Comparison of ENCODE assay signal across 15 mouse cellular contexts in the genomic region with DNA sequence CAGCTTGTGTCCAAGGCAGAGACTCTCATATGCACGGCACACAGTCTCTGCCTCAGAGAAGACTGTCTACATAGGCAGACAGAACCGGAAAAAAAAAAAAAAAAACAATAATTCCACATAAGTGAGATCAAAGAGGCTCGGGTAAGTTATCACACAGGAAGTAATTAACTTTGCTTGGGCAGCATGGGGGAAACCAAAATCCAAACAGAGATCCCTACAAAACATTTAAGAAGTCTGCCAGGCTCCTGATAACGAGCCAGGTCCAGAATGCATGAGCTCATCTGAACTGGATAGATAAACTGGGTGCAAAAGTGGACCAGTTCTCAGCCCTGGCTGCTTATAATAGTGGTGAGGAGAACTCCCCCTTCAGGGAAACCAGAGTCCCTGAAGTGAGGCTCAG.
DNase-seq lines count a peak whose midpoint lies in the region; ATAC-seq and TF ChIP-seq lines count a peak whose summit lies in the region.
"Had no signal": no experiment of that assay in that cellular context is flagged by ENCODE, and none has a peak within 500 bp of the region (broad histone marks: within the 10 kb centered on the region; RNA-seq: fewer than 3 reads in every experiment).

No protein-coding gene starts in this region.

- no peak for TF ChIP-seq CTCF in MEL (IDR thresholded peaks at IDR 0.05 in 2 of 3, conservative IDR thresholded peaks at IDR 0.05 in 1 of 3; ENCODE audit: control insufficient read depth in 1 of 3, insufficient read depth in 1 of 3, low read depth in 2 of 3, low read length in 3 of 3, poor library complexity in 1 of 3, severe bottlenecking in 1 of 3)
- TF ChIP-seq CTCF in heart, postnatal 0 days (IDR thresholded peaks at IDR 0.05; ENCODE audit: low read depth): no peak

- ATAC-seq in heart, embryonic 15.5 days (replicated peaks; ENCODE audit: insufficient number of reproducible peaks, insufficient read depth, low FRiP score, low read depth): peak; percentile 70
- ATAC-seq in heart, postnatal 0 days (ENCODE audit: insufficient read depth, low read depth): peak; percentile 11; the same call in 1 of the 2 replicates
- ATAC-seq in forebrain, embryonic 14.5 days: no peak
- ATAC-seq in granulocyte monocyte progenitor cell, adult 5-6 weeks (replicated peaks; ENCODE audit: poor library complexity, severe bottlenecking): no peak
- ATAC-seq: forebrain, embryonic 16.5 days; midbrain, embryonic 13.5 days had no signal

- peaks cover 20% of the 10 kb centered on the region for H3K4me1 ChIP-seq in heart, embryonic 15.5 days (replicated peaks)
- H3K4me1 ChIP-seq in MEL (ENCODE audit: control insufficient read depth in 1 of 2, insufficient read depth in 2 of 2, low read length in 2 of 2): peaks cover 0 to 8% of the 10 kb centered on the region in 2 experiments; a peak in 2 of 4 replicates
- H3K4me1 ChIP-seq in heart, postnatal 0 days (ENCODE audit: control insufficient read depth, insufficient read depth): peaks cover 17% of the 10 kb centered on the region; the same call in 1 of the 2 replicates
- H3K4me1 ChIP-seq in forebrain, embryonic 14.5 days (ENCODE audit: control insufficient read depth, insufficient read depth, low read length): peaks cover 4% of the 10 kb centered on the region; the same call in 1 of the 2 replicates
- H3K4me1 ChIP-seq: neural tube, embryonic 12.5 days had no signal

- no peak overlapping the region for H3K27ac ChIP-seq in heart, embryonic 15.5 days
- H3K27ac ChIP-seq in MEL (ENCODE audit: control insufficient read depth, low read depth, low read length): no peak overlapping the region
- no peak overlapping the region for H3K27ac ChIP-seq in heart, postnatal 0 days (ENCODE audit: low read depth)
- no peak overlapping the region for H3K27ac ChIP-seq in forebrain, embryonic 14.5 days (ENCODE audit: low read depth, low read length)
- H3K27ac ChIP-seq: hindbrain, embryonic 13.5 days; midbrain, embryonic 13.5 days; neural tube, embryonic 12.5 days had no signal

- no peak overlapping the region for H3K9ac ChIP-seq in heart, embryonic 15.5 days
- no peak overlapping the region for H3K9ac ChIP-seq in MEL (ENCODE audit: control insufficient read depth, low read depth, low read length, poor library complexity, severe bottlenecking)
- H3K9ac ChIP-seq in heart, postnatal 0 days (replicated peaks; ENCODE audit: low read depth, low read length): no peak overlapping the region
- H3K9ac ChIP-seq in forebrain, embryonic 14.5 days (ENCODE audit: low read length): no peak overlapping the region
- H3K9ac ChIP-seq: hindbrain, embryonic 13.5 days; midbrain, embryonic 13.5 days; neural tube, embryonic 12.5 days had no signal

- H3K36me3 ChIP-seq in heart, embryonic 15.5 days: no peaks in the 10 kb centered on the region
- H3K36me3 ChIP-seq in MEL (ENCODE audit: control insufficient read depth in 1 of 2, insufficient read depth in 2 of 2, low read length in 2 of 2): peaks cover 0 to 8% of the 10 kb centered on the region in 2 experiments; a peak in 2 of 4 replicates
- H3K36me3 ChIP-seq in heart, postnatal 0 days (replicated peaks; ENCODE audit: control insufficient read depth, insufficient read depth, low read length): no peaks in the 10 kb centered on the region
- no peaks in the 10 kb centered on the region for H3K36me3 ChIP-seq in forebrain, embryonic 14.5 days (ENCODE audit: control insufficient read depth, insufficient read depth, low read length)
- H3K36me3 ChIP-seq: hindbrain, embryonic 13.5 days; midbrain, embryonic 13.5 days; neural tube, embryonic 12.5 days had no signal

- no peaks in the 10 kb centered on the region for H3K79me2 ChIP-seq in MEL (ENCODE audit: control insufficient read depth, insufficient read depth, low read length, poor library complexity)

- H3K4me2 ChIP-seq in heart, embryonic 15.5 days: no peak overlapping the region
- H3K4me2 ChIP-seq in heart, postnatal 0 days (ENCODE audit: low read depth, low read length): no peak overlapping the region
- H3K4me2 ChIP-seq in forebrain, embryonic 14.5 days (ENCODE audit: low read length): no peak overlapping the region
- H3K4me2 ChIP-seq: hindbrain, embryonic 13.5 days; liver, embryonic 11.5 days; midbrain, embryonic 13.5 days; neural tube, embryonic 12.5 days had no signal

- no peak overlapping the region for H3K4me3 ChIP-seq in heart, embryonic 15.5 days
- H3K4me3 ChIP-seq in MEL (ENCODE audit: control insufficient read depth in 1 of 2, insufficient read depth in 1 of 2, low read depth in 2 of 2, low read length in 2 of 2): no peak overlapping the region
- H3K4me3 ChIP-seq in heart, postnatal 0 days (ENCODE audit: low read depth, low read length): no peak overlapping the region
- H3K4me3 ChIP-seq in forebrain, embryonic 14.5 days (ENCODE audit: low read depth, low read length): no peak overlapping the region
- H3K4me3 ChIP-seq: hindbrain, embryonic 13.5 days; midbrain, embryonic 13.5 days; neural tube, embryonic 12.5 days had no signal

- 11% methylated on average over 4 of the region's 4 CpGs for WGBS in heart, embryonic 15.5 days
- 6% methylated on average over 4 of the region's 4 CpGs for WGBS in heart, postnatal 0 days
- WGBS in forebrain, embryonic 14.5 days: 37% methylated on average over 4 of the region's 4 CpGs

- TF ChIP-seq POLR2A in MEL (IDR thresholded peaks at IDR 0.05; ENCODE audit: control insufficient read depth in 1 of 2, insufficient read depth in 1 of 2, low read depth in 1 of 2, low read length in 2 of 2, poor library complexity in 1 of 2): no peak

- H3K9me3 ChIP-seq in heart, embryonic 15.5 days (replicated peaks): no peaks in the 10 kb centered on the region
- no peaks in the 10 kb centered on the region for H3K9me3 ChIP-seq in MEL (replicated peaks; ENCODE audit: insufficient read depth, low read length)
- H3K9me3 ChIP-seq in heart, postnatal 0 days (replicated peaks; ENCODE audit: control insufficient read depth, low read length): no peaks in the 10 kb centered on the region
- H3K9me3 ChIP-seq in forebrain, embryonic 14.5 days (replicated peaks; ENCODE audit: control insufficient read depth, low read length): no peaks in the 10 kb centered on the region
- H3K9me3 ChIP-seq: hindbrain, embryonic 13.5 days; midbrain, embryonic 13.5 days; neural tube, embryonic 12.5 days had no signal

- no peak for DNase-seq in heart, adult 8-10 months (ENCODE audit: low spot score)
- peak; percentile 67 for DNase-seq in MEL (ENCODE audit: low read depth, low spot score)
- DNase-seq in heart, postnatal 0 days (ENCODE audit: low spot score): no peak
- peak; percentile 50 for DNase-seq in lung, postnatal 14 days
- no peak for DNase-seq in forebrain, embryonic 14.5 days (ENCODE audit: low spot score)
- DNase-seq: gastrocnemius, postnatal 10 days; kidney, adult 18-20 months; retina, postnatal 1 day had no signal

- peak; percentile 63 to 66 for TF ChIP-seq EP300 in MEL (IDR thresholded peaks at IDR 0.05; ENCODE audit: low read depth in 1 of 2, low read length in 2 of 2)
- TF ChIP-seq EP300 in heart, postnatal 0 days (IDR thresholded peaks at IDR 0.05; ENCODE audit: low read depth): no peak

- H3K27me3 ChIP-seq in heart, embryonic 15.5 days: no peaks in the 10 kb centered on the region
- H3K27me3 ChIP-seq in MEL (ENCODE audit: control insufficient read depth in 1 of 2, insufficient read depth in 2 of 2, low read length in 2 of 2): no peaks in the 10 kb centered on the region
- no peaks in the 10 kb centered on the region for H3K27me3 ChIP-seq in heart, postnatal 0 days (ENCODE audit: control insufficient read depth, insufficient read depth, low read length)
- H3K27me3 ChIP-seq in forebrain, embryonic 14.5 days (replicated peaks; ENCODE audit: control insufficient read depth, insufficient read depth, low read length): no peaks in the 10 kb centered on the region
- H3K27me3 ChIP-seq: hindbrain, embryonic 13.5 days; midbrain, embryonic 13.5 days; neural tube, embryonic 12.5 days had no signal

- no peak for TF ChIP-seq RAD21 in MEL (IDR thresholded peaks at IDR 0.05; ENCODE audit: low read depth, low read length)

TF ChIP-seq in MEL, 35 proteins besides CTCF, POLR2A, EP300 and RAD21 (continues in another document):
- TF ChIP-seq POLR2AphosphoS5 (IDR thresholded peaks at IDR 0.05; ENCODE audit: borderline replicate concordance, low read depth, low read length) (no peak), BHLHE40 (IDR thresholded peaks at IDR 0.05; ENCODE audit: borderline replicate concordance, low read depth, low read length) (no peak), RCOR1 (IDR thresholded peaks at IDR 0.05; ENCODE audit: low read depth, low read length) (peak; percentile 86), ZKSCAN1 (IDR thresholded peaks at IDR 0.05; ENCODE audit: low read depth, low read length) (no peak), TCF12 (IDR thresholded peaks at IDR 0.05; ENCODE audit: low read depth, low read length) (peak; percentile 71), ELF1 (IDR thresholded peaks at IDR 0.05; ENCODE audit: low read depth, low read length) (no peak), MYB (IDR thresholded peaks at IDR 0.05; ENCODE audit: low read depth, low read length) (no peak), CHD2 (IDR thresholded peaks at IDR 0.05; ENCODE audit: low read length) (no peak), JUND (IDR thresholded peaks at IDR 0.05; ENCODE audit: low read depth, low read length) (no peak), GATA1 (IDR thresholded peaks at IDR 0.05; ENCODE audit: low read depth, low read length) (peak; percentile 76), USF2 (IDR thresholded peaks at IDR 0.05; ENCODE audit: borderline replicate concordance in 1 of 2, insufficient read depth in 1 of 2, low read depth in 1 of 2, low read length in 2 of 2) (no peak), KAT2A (conservative IDR thresholded peaks at IDR 0.05; ENCODE audit: low read depth, low read length) (no peak), TBP (IDR thresholded peaks at IDR 0.05; ENCODE audit: low read depth, low read length) (no peak), MYC (IDR thresholded peaks at IDR 0.05; ENCODE audit: low read depth, low read length) (no peak), SMC3 (IDR thresholded peaks at IDR 0.05; ENCODE audit: low read depth, low read length) (no peak), UBTF (IDR thresholded peaks at IDR 0.05; ENCODE audit: borderline replicate concordance, insufficient read depth, low read depth, low read length) (no peak), NRF1 (IDR thresholded peaks at IDR 0.05; ENCODE audit: insufficient read depth, low read depth, low read length, poor library complexity, severe bottlenecking) (no peak), MAX (IDR thresholded peaks at IDR 0.05; ENCODE audit: low read length) (no peak), HCFC1 (IDR thresholded peaks at IDR 0.05; ENCODE audit: low read depth, low read length) (no peak), MXI1 (IDR thresholded peaks at IDR 0.05; ENCODE audit: low read depth, low read length) (no peak), ZMIZ1 (IDR thresholded peaks at IDR 0.05; ENCODE audit: low read depth, low read length) (no peak), GABPA (IDR thresholded peaks at IDR 0.05; ENCODE audit: low read depth, low read length) (no peak), USF1 (IDR thresholded peaks at IDR 0.05; ENCODE audit: low read depth, low read length) (no peak), MAZ (IDR thresholded peaks at IDR 0.05; ENCODE audit: low read depth, low read length) (no peak)

Comparison
In these comparisons a context has a peak if more than half of its experiments do, and no peak if none do; other contexts are left out.
1. ATAC-seq: peak in heart, embryonic 15.5 days (single experiment) and heart, postnatal 0 days (single experiment); none in forebrain, embryonic 14.5 days (single experiment) and granulocyte monocyte progenitor cell, adult 5-6 weeks (single experiment).
2. DNase-seq: peak in MEL (single experiment) and lung, postnatal 14 days (single experiment); none in heart, adult 8-10 months (single experiment), heart, postnatal 0 days (single experiment) and forebrain, embryonic 14.5 days (single experiment).